Mouse (Mus musculus): ENCODE measurements around the gene Gm5725.
"Not testable (repeated sequence)": the region's sequence is repeated elsewhere in the genome, so short reads cannot be mapped to it uniquely, and the experiment has no call there.

Gene Gm5725

DNA sequence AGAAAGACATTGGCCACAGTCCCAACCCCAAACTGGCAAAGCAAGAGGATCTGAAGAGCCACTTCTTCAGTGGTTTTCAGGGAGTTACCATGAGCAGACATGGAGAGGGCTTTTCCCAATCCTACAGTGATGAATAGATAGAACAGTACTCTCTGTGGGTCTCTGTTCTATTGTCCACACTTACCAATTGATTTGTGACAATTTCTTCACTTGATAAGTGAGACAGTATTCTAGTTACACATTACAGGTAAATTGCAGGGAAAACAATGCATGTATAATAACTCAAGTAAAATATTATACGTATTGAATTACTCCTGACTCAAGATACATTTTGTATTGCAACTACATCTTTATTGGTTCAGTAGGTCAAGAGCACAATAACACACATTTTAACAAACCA lies at the start of gene Gm5725:
TSS of gene Gm5725 (minus strand) at position 101 of the 400 bp plus-strand sequence.
- in situ Hi-C loops (cut with MboI; ENCODE audit: low sequenced_read_pairs), result not testable (repeated sequence)

- in situ Hi-C loops (cut with MboI; ENCODE audit: low sequenced_read_pairs), result not testable (repeated sequence)
These were observed 12.0 kb downstream of the Gm5725 start, which contains the start of gene Vmn1r135 for GRCm38 (mm10) chr7:21832051-21832450. Gene Vmn1r135 (plus strand): TSS chr7:21832351.

DNA sequence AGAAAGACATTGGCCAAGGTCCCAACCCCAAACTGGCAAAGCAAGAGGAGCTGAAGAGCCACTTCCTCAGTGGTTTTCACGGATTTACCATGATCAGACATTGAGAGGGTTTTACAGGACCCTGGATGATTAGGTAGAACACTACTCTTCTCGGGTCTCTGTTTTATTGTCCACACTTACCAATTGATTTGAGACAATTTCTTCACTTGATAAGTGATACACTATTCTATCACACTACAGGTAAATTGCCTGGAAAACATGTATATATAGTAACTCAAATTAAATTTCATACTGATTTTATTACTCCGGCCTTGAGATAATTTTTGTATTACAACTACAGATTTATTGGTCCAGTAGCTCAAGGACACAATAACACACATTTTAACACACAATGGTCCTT lies 47.4 kb downstream of the Gm5725 start, which contains the start of gene Gm4177:
TSS of gene Gm4177 (minus strand) at position 101 of the 400 bp plus-strand sequence.
- in situ Hi-C loops (cut with MboI; ENCODE audit: low sequenced_read_pairs), result not testable (repeated sequence)
